Mouse (Mus musculus): ENCODE measurements at regions not wholly inside any gene's neighbourhood (a gene's known extent, or its start where the extent isn't known, plus 50 kb on each side); places are given as distances from the start of the nearest gene placed in this dataset.

- H3K27ac ChIP-seq (ENCODE audit: insufficient read depth, low read length), result no peak overlapping the region
- TF ChIP-seq POLR2A (IDR thresholded peaks at IDR 0.05; ENCODE audit: low read depth, low read length) (no peak), CTCF (IDR thresholded peaks at IDR 0.05; ENCODE audit: borderline replicate concordance, insufficient read depth, low read length) (no peak)
- no peaks in the 10 kb centered on the region for H3K4me1 ChIP-seq (ENCODE audit: control insufficient read depth, insufficient read depth, low read length)
- no peak overlapping the region for H3K4me3 ChIP-seq (ENCODE audit: insufficient read depth, low read length)
These were observed 192.5 kb downstream of the Cdh26 start for GRCm38 (mm10) chr2:178622801-178623200.

GRCm38 (mm10) chr2:178624475-178624874 lies 194.1 kb downstream of the Cdh26 start:
- H3K4me3 ChIP-seq (ENCODE audit: insufficient read depth, low read length), result no peak overlapping the region
- H3K27ac ChIP-seq (ENCODE audit: insufficient read depth, low read length), result no peak overlapping the region
- TF ChIP-seq CTCF (IDR thresholded peaks at IDR 0.05; ENCODE audit: borderline replicate concordance, insufficient read depth, low read length) (no peak), POLR2A (IDR thresholded peaks at IDR 0.05; ENCODE audit: low read depth, low read length) (no peak)
- H3K4me1 ChIP-seq (ENCODE audit: control insufficient read depth, insufficient read depth, low read length), result no peaks in the 10 kb centered on the region

- TF ChIP-seq POLR2A (IDR thresholded peaks at IDR 0.05; ENCODE audit: low read depth, low read length), result no peak
- TF ChIP-seq CTCF (IDR thresholded peaks at IDR 0.05; ENCODE audit: borderline replicate concordance, insufficient read depth, low read length), result no peak
- Histone ChIP-seq H3K4me1 (ENCODE audit: control insufficient read depth, insufficient read depth, low read length) (no peaks in the 10 kb centered on the region), H3K4me3 (ENCODE audit: insufficient read depth, low read length) (no peak overlapping the region), H3K27ac (ENCODE audit: insufficient read depth, low read length) (no peak overlapping the region)
These were observed 194.6 kb downstream of the Cdh26 start for GRCm38 (mm10) chr2:178624907-178625306.

GRCm38 (mm10) chr2:178629756-178630155 lies 199.4 kb downstream of the Cdh26 start:
- TF ChIP-seq CTCF (IDR thresholded peaks at IDR 0.05; ENCODE audit: borderline replicate concordance, insufficient read depth, low read length) (peak; percentile 97), POLR2A (IDR thresholded peaks at IDR 0.05; ENCODE audit: low read depth, low read length) (no peak)
- no peaks in the 10 kb centered on the region for H3K4me1 ChIP-seq (ENCODE audit: control insufficient read depth, insufficient read depth, low read length)
- no peak overlapping the region for H3K27ac ChIP-seq (ENCODE audit: insufficient read depth, low read length)
- H3K4me3 ChIP-seq (ENCODE audit: insufficient read depth, low read length), result no peak overlapping the region

- Histone ChIP-seq H3K4me3 (ENCODE audit: insufficient read depth, low read length) (no peak overlapping the region), H3K4me1 (ENCODE audit: control insufficient read depth, insufficient read depth, low read length) (no peaks in the 10 kb centered on the region), H3K27ac (ENCODE audit: insufficient read depth, low read length) (no peak overlapping the region)
- no peak for TF ChIP-seq CTCF (IDR thresholded peaks at IDR 0.05; ENCODE audit: borderline replicate concordance, insufficient read depth, low read length)
- TF ChIP-seq POLR2A (IDR thresholded peaks at IDR 0.05; ENCODE audit: low read depth, low read length), result no peak
These were observed 200.2 kb downstream of the Cdh26 start for GRCm38 (mm10) chr2:178630511-178630910.

- TF ChIP-seq CTCF (IDR thresholded peaks at IDR 0.05; ENCODE audit: borderline replicate concordance, insufficient read depth, low read length), result no peak
- TF ChIP-seq POLR2A (IDR thresholded peaks at IDR 0.05; ENCODE audit: low read depth, low read length), result no peak
- no peak overlapping the region for H3K27ac ChIP-seq (ENCODE audit: insufficient read depth, low read length)
- H3K4me3 ChIP-seq (ENCODE audit: insufficient read depth, low read length), result no peak overlapping the region
- no peaks in the 10 kb centered on the region for H3K4me1 ChIP-seq (ENCODE audit: control insufficient read depth, insufficient read depth, low read length)
These were observed 201.0 kb downstream of the Cdh26 start for GRCm38 (mm10) chr2:178631336-178631735.

- no peak for TF ChIP-seq POLR2A (IDR thresholded peaks at IDR 0.05; ENCODE audit: low read depth, low read length)
- TF ChIP-seq CTCF (IDR thresholded peaks at IDR 0.05; ENCODE audit: borderline replicate concordance, insufficient read depth, low read length), result no peak
- Histone ChIP-seq H3K27ac (ENCODE audit: insufficient read depth, low read length) (no peak overlapping the region), H3K4me1 (ENCODE audit: control insufficient read depth, insufficient read depth, low read length) (no peaks in the 10 kb centered on the region), H3K4me3 (ENCODE audit: insufficient read depth, low read length) (no peak overlapping the region)
These were observed 201.6 kb downstream of the Cdh26 start for GRCm38 (mm10) chr2:178631966-178632365.

GRCm38 (mm10) chr2:178632831-178633585 lies 202.7 kb downstream of the Cdh26 start:
- no peak overlapping the region for H3K4me3 ChIP-seq (ENCODE audit: insufficient read depth, low read length)
- no peaks in the 10 kb centered on the region for H3K4me1 ChIP-seq (ENCODE audit: control insufficient read depth, insufficient read depth, low read length)
- no peak overlapping the region for H3K27ac ChIP-seq (ENCODE audit: insufficient read depth, low read length)
- no peak for TF ChIP-seq CTCF (IDR thresholded peaks at IDR 0.05; ENCODE audit: borderline replicate concordance, insufficient read depth, low read length)
- TF ChIP-seq POLR2A (IDR thresholded peaks at IDR 0.05; ENCODE audit: low read depth, low read length), result no peak

GRCm38 (mm10) chr2:178634116-178634515 lies 203.8 kb downstream of the Cdh26 start:
- Histone ChIP-seq H3K27ac (ENCODE audit: insufficient read depth, low read length) (no peak overlapping the region), H3K4me3 (ENCODE audit: insufficient read depth, low read length) (no peak overlapping the region), H3K4me1 (ENCODE audit: control insufficient read depth, insufficient read depth, low read length) (no peaks in the 10 kb centered on the region)
- TF ChIP-seq POLR2A (IDR thresholded peaks at IDR 0.05; ENCODE audit: low read depth, low read length), result no peak
- no peak for TF ChIP-seq CTCF (IDR thresholded peaks at IDR 0.05; ENCODE audit: borderline replicate concordance, insufficient read depth, low read length)

GRCm38 (mm10) chr2:178635685-178636084 lies 205.4 kb downstream of the Cdh26 start:
- Histone ChIP-seq H3K27ac (ENCODE audit: insufficient read depth, low read length) (no peak overlapping the region), H3K4me1 (ENCODE audit: control insufficient read depth, insufficient read depth, low read length) (no peaks in the 10 kb centered on the region), H3K4me3 (ENCODE audit: insufficient read depth, low read length) (no peak overlapping the region)
- TF ChIP-seq CTCF (IDR thresholded peaks at IDR 0.05; ENCODE audit: borderline replicate concordance, insufficient read depth, low read length) (no peak), POLR2A (IDR thresholded peaks at IDR 0.05; ENCODE audit: low read depth, low read length) (no peak)

Data from embryonic fibroblast, embryonic 13.5 days (primary cell).